Mouse (Mus musculus) lung, postnatal 0 days (tissue): ENCODE results near the gene Lrp1.

Experiments used
- CTCF ChIP-seq: IDR thresholded peaks from 2 replicates; pipeline ENCODE4 v1.5.1; 2016; ENCODE audit warnings: antibody characterized with exemption, mild to moderate bottlenecking
- EP300 ChIP-seq: IDR thresholded peaks from 2 replicates; pipeline ENCODE4 v1.6.1; 2016; ENCODE audit warnings: antibody characterized with exemption, mild to moderate bottlenecking, control low read depth

DNA sequence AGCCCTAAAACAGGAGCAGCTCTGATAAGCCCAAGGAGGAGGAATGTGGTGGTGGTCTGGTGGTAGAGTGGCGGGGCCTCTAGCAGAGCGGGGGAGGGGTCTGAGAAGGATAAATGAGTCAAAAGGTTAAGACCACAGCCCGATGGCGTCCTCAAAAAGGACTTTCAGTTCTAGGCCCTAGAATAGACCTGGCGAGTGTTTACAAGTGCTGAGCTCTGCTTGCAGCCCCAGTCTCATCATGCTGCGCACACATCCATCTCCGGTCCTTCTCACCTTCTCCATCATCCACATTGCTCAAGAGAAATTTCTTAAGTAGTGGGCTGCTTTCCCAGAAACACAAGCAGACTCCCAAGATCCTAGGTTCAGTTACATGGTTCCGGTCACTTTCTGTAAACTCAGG, 22.3 kb downstream of the Lrp1 start:
- TF ChIP-seq CTCF (no peak), EP300 (peak; percentile 72)
